Mouse (Mus musculus): ENCODE results near the gene Gpbp1.

GRCm38 (mm10) chr13:111524277-111524676 is 34.4 kb upstream of the Gpbp1 start:
- no peak for TF ChIP-seq POLR2A (IDR thresholded peaks at IDR 0.05; ENCODE audit: borderline replicate concordance, extremely low read depth, low read depth, low read length)
- TF ChIP-seq CTCF (IDR thresholded peaks at IDR 0.05; ENCODE audit: insufficient read depth, low read length), result no peak

Measured in lung, adult 2 months (tissue).